Mouse (Mus musculus): ENCODE data around the gene Lrrc18.
A peak's percentile ranks its signal among the peaks of the same experiment; 100 is the strongest.

The Lrrc18 gene

DNA sequence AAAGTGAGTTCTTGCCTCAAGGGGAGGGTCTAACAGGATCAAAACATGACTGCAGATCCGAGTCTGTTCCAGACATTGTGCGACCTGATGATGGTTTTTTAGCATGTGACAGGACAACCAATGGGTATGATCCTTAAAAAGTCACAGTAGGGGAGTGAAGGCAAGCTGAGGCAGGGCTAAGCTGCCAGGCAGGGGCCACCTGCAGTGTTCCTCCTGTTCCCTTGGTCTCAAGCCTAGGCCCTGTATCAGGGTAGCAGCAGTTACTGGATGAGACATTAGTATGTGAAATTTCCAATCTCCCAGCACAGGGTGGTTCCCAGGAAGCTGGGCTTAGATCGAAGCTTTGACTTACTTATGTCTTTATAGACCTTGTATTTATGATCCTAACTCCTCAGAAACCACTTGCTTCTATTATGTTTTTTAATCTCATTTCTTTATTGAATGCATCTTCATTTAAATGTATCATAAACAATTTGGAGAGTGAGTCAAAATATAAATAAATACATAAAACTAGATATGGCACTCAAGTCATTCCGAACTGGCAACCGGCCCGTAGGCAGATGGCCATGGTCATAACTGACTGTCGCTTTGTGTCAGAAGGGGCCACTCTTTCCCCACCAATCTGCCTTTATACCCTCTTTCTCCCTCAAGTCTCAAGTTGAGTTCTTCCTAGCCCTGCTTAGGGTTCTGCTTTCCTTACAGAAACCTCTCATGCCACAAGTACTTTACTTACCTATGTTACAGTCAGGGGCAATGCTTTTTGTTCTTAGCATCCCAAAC, 67.9 kb downstream of the Lrrc18 start:
- DNase-seq, result peak; percentile 86 to 87

GRCm38 (mm10) chr14:33062996-33063395, 71.8 kb downstream of the Lrrc18 start:
- DNase-seq, result no peak

All from cerebellum, postnatal 10 days (tissue).